Mouse (Mus musculus): ENCODE measurements around the gene Cmss1. TPM values are rescaled to one million over a fixed set of nuclear protein-coding genes. Genes with fewer than 3 reads are reported as not detected.

Gene Cmss1
- polyA plus RNA-seq, 1 experiment from 2014 or later = 36.9 TPM

- WGBS (ENCODE audit: insufficient replicate concordance) = 81% methylated on average over 7 of the region's 7 CpGs
- Histone ChIP-seq H3K27ac (no peak overlapping the region), H3K36me3 (no peaks in the 10 kb centered on the region), H3K27me3 (no peaks in the 10 kb centered on the region), H3K9me3 (replicated peaks) (no peaks in the 10 kb centered on the region), H3K4me1 (replicated peaks) (no peaks in the 10 kb centered on the region), H3K9ac (no peak overlapping the region), H3K4me2 (no peak overlapping the region), H3K4me3 (replicated peaks) (no peak overlapping the region)
- no peak for ATAC-seq (ENCODE audit: low read depth)
- no peak for DNase-seq
These were observed 93.1 kb downstream of the Cmss1 start for GRCm38 (mm10) chr16:57513562-57513961.

DNA sequence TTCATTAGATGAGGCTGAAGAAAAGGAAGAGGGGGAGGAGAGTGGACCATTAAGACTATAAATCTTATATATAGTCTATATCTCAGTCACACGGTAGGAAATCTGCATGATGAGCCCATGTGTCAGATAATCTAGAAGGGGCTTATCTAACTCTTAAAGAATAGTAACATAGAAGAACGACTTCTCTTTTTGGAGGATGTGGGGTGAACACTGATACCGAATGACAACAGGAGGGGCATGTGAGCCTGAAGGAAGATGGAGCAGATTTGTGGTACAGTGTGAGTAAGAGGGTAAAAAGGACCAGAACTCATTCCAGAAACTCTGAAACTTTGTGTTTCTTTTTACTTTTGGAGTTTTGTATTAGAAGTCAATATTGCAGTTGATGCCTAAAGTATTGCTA lies 97.6 kb downstream of the Cmss1 start:
- Histone ChIP-seq H3K9ac (no peak overlapping the region), H3K9me3 (replicated peaks) (no peaks in the 10 kb centered on the region), H3K27ac (no peak overlapping the region), H3K4me3 (replicated peaks) (no peak overlapping the region), H3K4me2 (no peak overlapping the region), H3K27me3 (no peaks in the 10 kb centered on the region), H3K36me3 (no peaks in the 10 kb centered on the region), H3K4me1 (replicated peaks) (no peaks in the 10 kb centered on the region)
- DNase-seq (no peak), ATAC-seq (ENCODE audit: low read depth) (no peak)
- WGBS (ENCODE audit: insufficient replicate concordance) = 33% methylated on average over 3 of the region's 3 CpGs

DNA sequence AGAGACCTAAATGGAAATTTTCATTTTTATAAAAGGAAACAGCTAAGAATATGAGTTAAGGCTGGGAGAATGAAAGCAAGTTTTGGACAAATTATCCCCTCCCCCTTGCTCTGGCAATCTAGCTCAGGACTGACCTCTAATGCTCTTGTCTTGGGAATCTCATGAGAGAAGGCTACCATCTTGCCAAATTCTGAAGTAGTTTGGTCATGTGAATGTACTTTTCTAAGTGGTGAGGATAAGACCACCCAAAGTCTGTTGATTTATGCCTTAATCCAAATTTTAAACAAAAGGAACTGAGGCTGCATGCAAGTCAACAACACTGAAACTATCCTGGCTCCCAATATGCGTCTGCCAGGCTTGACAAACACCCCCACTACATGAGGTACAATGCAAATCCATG lies 98.3 kb downstream of the Cmss1 start:
- Histone ChIP-seq H3K36me3 (no peaks in the 10 kb centered on the region), H3K4me1 (replicated peaks) (no peaks in the 10 kb centered on the region), H3K4me2 (no peak overlapping the region), H3K9ac (no peak overlapping the region), H3K9me3 (replicated peaks) (no peaks in the 10 kb centered on the region), H3K27me3 (no peaks in the 10 kb centered on the region), H3K27ac (no peak overlapping the region), H3K4me3 (replicated peaks) (no peak overlapping the region)
- ATAC-seq (ENCODE audit: low read depth) (no peak), DNase-seq (no peak)
- 81% methylated on average over 1 of the region's 1 CpGs for WGBS (ENCODE audit: insufficient replicate concordance)

GRCm38 (mm10) chr16:57506133-57506532 lies 100.5 kb downstream of the Cmss1 start:
- H3K4me2 ChIP-seq = no peak overlapping the region
- no peak overlapping the region for H3K9ac ChIP-seq
- no peaks in the 10 kb centered on the region for H3K4me1 ChIP-seq (replicated peaks)
- DNase-seq (no peak), ATAC-seq (ENCODE audit: low read depth) (no peak)
- no peaks in the 10 kb centered on the region for H3K9me3 ChIP-seq (replicated peaks)
- no peaks in the 10 kb centered on the region for H3K36me3 ChIP-seq
- H3K4me3 ChIP-seq (replicated peaks) = no peak overlapping the region
- H3K27me3 ChIP-seq = no peaks in the 10 kb centered on the region
- H3K27ac ChIP-seq = no peak overlapping the region
- 68% methylated on average over 6 of the region's 6 CpGs for WGBS (ENCODE audit: insufficient replicate concordance)

DNA sequence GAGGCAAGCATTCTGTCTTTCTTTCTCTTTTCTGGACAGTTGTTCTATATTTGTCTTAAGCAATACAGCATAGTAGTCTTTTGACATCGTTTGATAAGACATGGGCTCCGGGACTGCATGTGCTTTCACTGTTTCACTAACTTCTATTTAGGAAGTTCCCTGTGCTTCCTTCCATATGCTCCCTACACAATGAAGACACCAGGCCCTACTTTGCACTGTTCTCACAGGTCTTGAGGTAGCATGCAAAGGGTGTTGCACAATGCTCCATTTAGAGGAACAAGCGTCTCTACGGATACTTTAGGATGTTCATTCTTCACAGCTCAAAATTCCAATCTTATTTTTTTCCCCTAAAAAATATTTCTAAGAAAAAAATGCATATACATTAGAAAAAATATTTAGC lies 101.9 kb downstream of the Cmss1 start:
- no peak overlapping the region for H3K4me2 ChIP-seq
- no peak overlapping the region for H3K9ac ChIP-seq
- WGBS (ENCODE audit: insufficient replicate concordance) = 62% methylated on average over 4 of the region's 4 CpGs
- no peaks in the 10 kb centered on the region for H3K27me3 ChIP-seq
- H3K4me1 ChIP-seq (replicated peaks) = no peaks in the 10 kb centered on the region
- ATAC-seq (ENCODE audit: low read depth) (no peak), DNase-seq (no peak)
- H3K4me3 ChIP-seq (replicated peaks) = no peak overlapping the region
- no peaks in the 10 kb centered on the region for H3K36me3 ChIP-seq
- no peaks in the 10 kb centered on the region for H3K9me3 ChIP-seq (replicated peaks)
- no peak overlapping the region for H3K27ac ChIP-seq

DNA sequence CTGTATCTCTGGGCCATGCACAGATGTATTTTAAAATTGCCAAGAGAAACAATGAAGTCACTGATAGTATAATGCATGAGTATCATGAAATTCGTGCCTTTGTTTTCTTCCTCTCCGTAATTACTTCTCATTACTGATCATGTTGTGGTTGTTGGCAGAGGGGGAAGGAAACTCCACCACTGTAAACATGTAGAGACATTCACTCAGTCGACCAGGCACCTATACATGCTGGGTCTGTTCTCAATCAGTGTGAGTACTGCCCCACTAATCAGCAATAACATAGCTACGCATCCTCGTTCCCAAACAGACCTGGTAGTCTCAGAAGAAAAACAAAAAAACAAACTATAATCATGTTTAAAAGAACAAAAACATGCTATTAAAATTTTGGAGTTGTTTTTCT lies 103.9 kb downstream of the Cmss1 start:
- no peak for ATAC-seq (ENCODE audit: low read depth)
- Histone ChIP-seq H3K4me3 (replicated peaks) (no peak overlapping the region), H3K4me2 (no peak overlapping the region), H3K36me3 (no peaks in the 10 kb centered on the region), H3K27ac (no peak overlapping the region), H3K9ac (no peak overlapping the region), H3K9me3 (replicated peaks) (no peaks in the 10 kb centered on the region), H3K27me3 (no peaks in the 10 kb centered on the region), H3K4me1 (replicated peaks) (no peaks in the 10 kb centered on the region)
- WGBS (ENCODE audit: insufficient replicate concordance) = 48% methylated on average over 5 of the region's 5 CpGs
- DNase-seq = no peak

DNA sequence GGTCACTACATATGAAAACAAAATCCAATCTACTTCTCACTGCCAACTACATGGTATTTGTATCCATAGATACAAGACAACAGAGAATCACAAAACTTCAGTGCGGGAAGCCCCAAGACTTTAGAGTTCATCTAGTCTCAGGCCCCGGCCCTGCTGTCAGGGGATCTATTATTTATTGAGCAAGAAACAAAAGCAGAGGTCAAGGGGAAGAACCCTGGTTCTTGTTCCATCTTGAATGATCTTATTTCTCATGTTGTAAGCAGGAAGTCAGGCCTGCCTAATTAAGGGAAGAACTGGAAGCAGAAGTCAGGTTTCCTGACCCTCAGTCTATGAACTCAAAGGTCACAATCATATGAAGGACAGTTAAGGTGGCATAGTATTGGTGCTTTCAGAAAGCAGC lies 104.4 kb downstream of the Cmss1 start:
- no peak overlapping the region for H3K4me3 ChIP-seq (replicated peaks)
- ATAC-seq (ENCODE audit: low read depth) (no peak), DNase-seq (no peak)
- H3K4me1 ChIP-seq (replicated peaks) = no peaks in the 10 kb centered on the region
- H3K27ac ChIP-seq = no peak overlapping the region
- 57% methylated on average over 2 of the region's 2 CpGs for WGBS (ENCODE audit: insufficient replicate concordance)
- H3K27me3 ChIP-seq = no peaks in the 10 kb centered on the region
- H3K36me3 ChIP-seq = no peaks in the 10 kb centered on the region
- no peak overlapping the region for H3K9ac ChIP-seq
- H3K4me2 ChIP-seq = no peak overlapping the region
- no peaks in the 10 kb centered on the region for H3K9me3 ChIP-seq (replicated peaks)

DNA sequence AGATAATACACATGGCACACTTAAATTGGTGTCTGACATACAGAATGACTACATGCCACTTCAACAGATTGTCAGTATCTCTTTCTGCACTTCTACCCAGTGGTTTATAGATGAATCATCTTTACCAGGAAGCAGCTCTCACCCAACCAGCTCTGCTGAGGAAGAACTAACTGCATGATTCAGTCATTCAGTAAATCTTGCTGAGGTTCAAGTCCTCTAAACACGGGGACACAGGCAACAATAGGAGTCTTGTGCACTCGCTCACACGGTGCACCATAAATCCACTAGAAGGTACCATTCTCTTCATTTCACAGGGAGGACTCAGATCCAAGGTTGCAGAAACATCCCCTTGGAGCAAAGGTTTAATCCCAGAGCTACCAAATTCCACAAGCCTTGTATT lies 105.8 kb downstream of the Cmss1 start:
- Histone ChIP-seq H3K4me2 (no peak overlapping the region), H3K9ac (no peak overlapping the region), H3K27me3 (no peaks in the 10 kb centered on the region), H3K36me3 (no peaks in the 10 kb centered on the region), H3K9me3 (replicated peaks) (no peaks in the 10 kb centered on the region), H3K4me3 (replicated peaks) (no peak overlapping the region), H3K4me1 (replicated peaks) (no peaks in the 10 kb centered on the region), H3K27ac (no peak overlapping the region)
- WGBS (ENCODE audit: insufficient replicate concordance) = 49% methylated on average over 3 of the region's 3 CpGs
- ATAC-seq (ENCODE audit: low read depth) (no peak), DNase-seq (no peak)

GRCm38 (mm10) chr16:57496437-57497173 lies 110.1 kb downstream of the Cmss1 start:
- no peak for DNase-seq
- H3K9ac ChIP-seq = no peak overlapping the region
- no peaks in the 10 kb centered on the region for H3K9me3 ChIP-seq (replicated peaks)
- no peaks in the 10 kb centered on the region for H3K36me3 ChIP-seq
- H3K27ac ChIP-seq = no peak overlapping the region
- H3K4me2 ChIP-seq = no peak overlapping the region
- H3K4me3 ChIP-seq (replicated peaks) = no peak overlapping the region
- H3K4me1 ChIP-seq (replicated peaks) = no peaks in the 10 kb centered on the region
- no peak for ATAC-seq (ENCODE audit: low read depth)
- WGBS (ENCODE audit: insufficient replicate concordance) = 69% methylated on average over 10 of the region's 10 CpGs
- H3K27me3 ChIP-seq = no peaks in the 10 kb centered on the region

DNA sequence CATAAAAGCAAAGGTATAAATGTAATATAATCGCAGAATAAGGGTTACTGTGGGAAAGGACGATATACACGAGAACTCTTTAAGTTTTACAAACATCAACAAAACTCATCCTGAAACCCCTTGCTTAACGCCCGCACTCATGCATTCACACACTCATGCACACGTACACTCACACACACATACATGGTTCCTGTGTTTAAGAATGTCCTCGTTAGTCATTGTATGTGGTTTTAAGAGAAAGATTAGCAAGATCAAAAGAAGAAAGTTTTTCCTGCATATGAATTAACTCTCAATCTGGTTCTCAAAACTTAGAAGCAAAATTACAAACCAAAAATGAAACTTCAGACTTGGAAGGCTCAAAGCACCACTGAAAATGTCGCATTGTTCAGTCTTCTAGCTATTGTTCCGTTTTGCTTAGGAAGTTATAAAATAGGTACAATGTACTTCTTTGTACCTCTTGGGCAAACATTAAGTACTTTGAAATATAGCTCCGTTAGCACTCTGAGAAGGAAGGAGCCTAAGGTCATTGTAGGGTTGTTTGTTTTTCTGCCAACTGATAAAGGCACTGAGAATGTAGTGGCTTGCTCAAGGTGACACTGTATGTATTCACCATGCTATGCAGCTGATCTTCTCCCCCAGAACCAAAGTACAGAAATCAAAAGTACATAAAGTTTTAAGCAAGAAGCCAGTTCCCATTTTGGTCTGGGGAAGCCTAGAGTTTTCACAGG lies 111.0 kb downstream of the Cmss1 start:
- Histone ChIP-seq H3K9me3 (replicated peaks) (no peaks in the 10 kb centered on the region), H3K4me1 (replicated peaks) (no peaks in the 10 kb centered on the region), H3K4me3 (replicated peaks) (no peak overlapping the region), H3K27ac (no peak overlapping the region), H3K36me3 (no peaks in the 10 kb centered on the region), H3K9ac (no peak overlapping the region), H3K27me3 (no peaks in the 10 kb centered on the region), H3K4me2 (no peak overlapping the region)
- DNase-seq = no peak
- WGBS (ENCODE audit: insufficient replicate concordance) = 68% methylated on average over 10 of the region's 10 CpGs
- no peak for ATAC-seq (ENCODE audit: low read depth)

GRCm38 (mm10) chr16:57491853-57492252 lies 114.8 kb downstream of the Cmss1 start:
- DNase-seq = no peak
- H3K4me2 ChIP-seq = no peak overlapping the region
- 85% methylated on average over 4 of the region's 4 CpGs for whole genome bisulfite sequencing (ENCODE audit: insufficient replicate concordance)

DNA sequence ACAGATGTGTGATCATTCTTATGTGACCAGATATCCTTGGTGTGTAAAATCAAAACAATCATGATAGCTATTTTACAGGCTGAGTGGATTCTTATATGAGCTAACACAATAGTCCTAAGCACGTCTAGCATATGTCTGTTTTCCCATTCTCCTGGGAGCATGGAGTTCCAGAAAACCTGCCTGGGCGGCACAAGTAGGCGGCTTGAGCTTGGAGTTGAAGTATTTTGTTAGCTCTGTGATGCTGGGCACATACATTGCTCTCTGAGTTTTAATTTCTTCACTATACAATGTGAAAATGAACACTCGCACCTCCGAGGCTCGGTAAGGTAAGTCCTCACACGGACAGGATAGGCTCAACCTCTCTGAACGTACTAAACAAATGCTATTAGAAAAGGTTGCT lies 116.0 kb downstream of the Cmss1 start:
- no peak overlapping the region for H3K27ac ChIP-seq
- DNase-seq = no peak
- no peak overlapping the region for H3K4me3 ChIP-seq (replicated peaks)
- no peak overlapping the region for H3K9ac ChIP-seq
- no peaks in the 10 kb centered on the region for H3K9me3 ChIP-seq (replicated peaks)
- no peaks in the 10 kb centered on the region for H3K4me1 ChIP-seq (replicated peaks)
- WGBS (ENCODE audit: insufficient replicate concordance) = 81% methylated on average over 8 of the region's 8 CpGs
- ATAC-seq (ENCODE audit: low read depth) = no peak
- H3K4me2 ChIP-seq = no peak overlapping the region
- H3K36me3 ChIP-seq = no peaks in the 10 kb centered on the region
- no peaks in the 10 kb centered on the region for H3K27me3 ChIP-seq

More at GRCm38 (mm10) chr16:57491853-57492252, 114.8 kb downstream of the Cmss1 start:
- H3K4me3 ChIP-seq (replicated peaks) = no peak overlapping the region
- H3K9ac ChIP-seq = no peak overlapping the region
- H3K27ac ChIP-seq = no peak overlapping the region
- no peaks in the 10 kb centered on the region for H3K9me3 ChIP-seq (replicated peaks)
- H3K27me3 ChIP-seq = no peaks in the 10 kb centered on the region
- no peaks in the 10 kb centered on the region for H3K4me1 ChIP-seq (replicated peaks)
- no peaks in the 10 kb centered on the region for H3K36me3 ChIP-seq
- no peak for ATAC-seq (ENCODE audit: low read depth)
